Mouse (Mus musculus) 3134 (cell line): ENCODE measurements around the gene Slc46a2.

Source experiments
- DNase-seq: peaks from one replicate; pipeline ENCODE4 v3.0.0-alpha.2; 2011; ENCODE audit warnings: low spot score; ENCODE audit not compliant: insufficient read length; ENCODE audit errors: extremely low read depth

Slc46a2 gene

GRCm38 (mm10) chr4:59861871-59862270 is 53.0 kb downstream of the Slc46a2 start:
- DNase-seq, result no peak

GRCm38 (mm10) chr4:59860431-59860830 is 54.4 kb downstream of the Slc46a2 start:
- DNase-seq, result no peak

GRCm38 (mm10) chr4:59859693-59860425 is 55.0 kb downstream of the Slc46a2 start:
- DNase-seq, result no peak
